Mouse (Mus musculus) limb, embryonic 11.5 days (tissue): Measurements from ENCODE around the gene Qpctl. TPM values are rescaled to one million over a fixed set of nuclear protein-coding genes. Genes with fewer than 3 reads are reported as not detected.
A peak's percentile ranks its signal among the peaks of the same experiment; 100 is the strongest.

ENCODE experiments used
- microRNA counts: library from miRNA; unstranded; fragments of <30 nt; microRNA quantifications from one replicate; lab custom pipeline; 2016
- microRNA-seq: library from miRNA; unstranded; fragments of <30 nt; microRNA quantifications from one replicate; pipeline ENCODE4, GENCODE M21; 2016
- polyA plus RNA-seq: library from polyadenylated mRNA; unstranded; fragments of >200 nt; fragmentation: Nextera tagmentation; extraction: Ambion mirVana; gene quantifications from 2 replicates; pipeline ENCODE4 v1.2.1, GENCODE M21; 2014

Gene Qpctl
- polyA plus RNA-seq, 1 experiment from 2014 or later = 10.7 TPM

MicroRNAs within 50 kb of the gene (microRNA counts, 519-probe panel; counts per million panel counts)
- not detected for microRNA mmu-miR-330 (lab: Ali Mortazavi, UCI)

Small RNAs within 50 kb of the gene (microRNA-seq; reads per million reads assigned to microRNA genes)
- gene Mir330 = 240 reads per million, percentile 60 among the genes with 10 or more reads in this experiment

Other genes with a start within 250 kb of the Qpctl start
- 22.5 and 23.4 TPM in 2 replicates for gene Ccdc61, start 238.9 kb downstream of the Qpctl start, polyA plus RNA-seq
- 0.29 and 0.33 TPM in 2 replicates for gene Nova2, start 223.4 kb downstream of the Qpctl start, polyA plus RNA-seq
- gene Nanos2, start 161.9 kb downstream of the Qpctl start, polyA plus RNA-seq = not detected in 2 replicates
- 4.5 and 5.7 TPM in 2 replicates for gene Mypop, start 158.0 kb downstream of the Qpctl start, polyA plus RNA-seq
- gene Irf2bp1, start 145.2 kb downstream of the Qpctl start, polyA plus RNA-seq = 31.4 and 32.5 TPM in 2 replicates
- 0.21 and 0.44 TPM in 2 replicates for gene Foxa3, start 125.8 kb downstream of the Qpctl start, polyA plus RNA-seq
- 36.0 and 37.6 TPM in 2 replicates for gene Sympk, start 124.9 kb downstream of the Qpctl start, polyA plus RNA-seq
- not detected in 2 replicates for gene Rsph6a, start 94.6 kb downstream of the Qpctl start, polyA plus RNA-seq
- gene Dmwd, start 73.1 kb downstream of the Qpctl start, polyA plus RNA-seq = 18.8 and 25.6 TPM in 2 replicates
- 8.6 and 9.2 TPM in 2 replicates for gene Dmpk, start 65.4 kb downstream of the Qpctl start, polyA plus RNA-seq
- gene Six5, start 54.7 kb downstream of the Qpctl start, polyA plus RNA-seq = 8.7 and 8.9 TPM in 2 replicates
- gene Gm4969, start 30.9 kb downstream of the Qpctl start, polyA plus RNA-seq = 1.8 and 2.0 TPM in 2 replicates
- 9.3 and 9.8 TPM in 2 replicates for gene Fbxo46, start 29.4 kb downstream of the Qpctl start, polyA plus RNA-seq
- 179 and 183 TPM in 2 replicates for gene Snrpd2, start 431 bp upstream of the Qpctl start, polyA plus RNA-seq
- gene Gipr, start 16.8 kb upstream of the Qpctl start, polyA plus RNA-seq = 0.23 TPM in 1 of 2 replicates, not detected in the other
- 2.2 and 2.3 TPM in 2 replicates for gene Eml2, start 27.1 kb upstream of the Qpctl start, polyA plus RNA-seq
- gene Gpr4, start 63.2 kb upstream of the Qpctl start, polyA plus RNA-seq = 8.7 and 10.5 TPM in 2 replicates
- gene Opa3, start 79.0 kb upstream of the Qpctl start, polyA plus RNA-seq = 42.9 and 43.2 TPM in 2 replicates
- gene Vasp, start 122.5 kb upstream of the Qpctl start, polyA plus RNA-seq = 62.3 and 65.6 TPM in 2 replicates
- gene Ppm1n, start 130.8 kb upstream of the Qpctl start, polyA plus RNA-seq = 0.24 TPM in 1 of 2 replicates, not detected in the other
- 9.0 and 10.0 TPM in 2 replicates for gene Rtn2, start 133.3 kb upstream of the Qpctl start, polyA plus RNA-seq
- 0.06 TPM in 1 of 2 replicates, not detected in the other for gene Fosb, start 160.8 kb upstream of the Qpctl start, polyA plus RNA-seq
- gene Ercc1, start 195.5 kb upstream of the Qpctl start, polyA plus RNA-seq = 104 and 114 TPM in 2 replicates
- 21.1 and 24.8 TPM in 2 replicates for gene Cd3eap, start 210.2 kb upstream of the Qpctl start, polyA plus RNA-seq
- 6.6 and 8.7 TPM in 2 replicates for gene Ppp1r13l, start 210.5 kb upstream of the Qpctl start, polyA plus RNA-seq
- 11.8 and 13.5 TPM in 2 replicates for gene Ercc2, start 232.7 kb upstream of the Qpctl start, polyA plus RNA-seq